Mouse (Mus musculus) liver, adult (tissue): Measurements from ENCODE around the gene Mc1r.

Experiments
- GATA4 ChIP-seq: IDR thresholded peaks from 2 replicates; pipeline ENCODE4 v1.6.1; 2014; ENCODE audit warnings: mild to moderate bottlenecking, low read length; ENCODE audit not compliant: insufficient replicate concordance

The Mc1r gene

GRCm38 (mm10) chr8:123406786-123407185, at the start of gene Mc1r:
Gene Mc1r (plus strand): TSS chr8:123407107.
- no peak for TF ChIP-seq GATA4

- no peak for TF ChIP-seq GATA4
Observed at GRCm38 (mm10) chr8:123361082-123361739, 45.7 kb upstream of the Mc1r start.

GRCm38 (mm10) chr8:123373403-123374238, 33.3 kb upstream of the Mc1r start, which contains the start of gene Tcf25:
Gene Tcf25 (plus strand): TSS chr8:123373753.
- no peak; the same call in 1 of the 2 replicates for TF ChIP-seq GATA4

- TF ChIP-seq GATA4 = no peak
Observed at GRCm38 (mm10) chr8:123374239-123374578, 32.7 kb upstream of the Mc1r start.

- no peak for TF ChIP-seq GATA4
Observed at GRCm38 (mm10) chr8:123375701-123376100, 31.2 kb upstream of the Mc1r start.

DNA sequence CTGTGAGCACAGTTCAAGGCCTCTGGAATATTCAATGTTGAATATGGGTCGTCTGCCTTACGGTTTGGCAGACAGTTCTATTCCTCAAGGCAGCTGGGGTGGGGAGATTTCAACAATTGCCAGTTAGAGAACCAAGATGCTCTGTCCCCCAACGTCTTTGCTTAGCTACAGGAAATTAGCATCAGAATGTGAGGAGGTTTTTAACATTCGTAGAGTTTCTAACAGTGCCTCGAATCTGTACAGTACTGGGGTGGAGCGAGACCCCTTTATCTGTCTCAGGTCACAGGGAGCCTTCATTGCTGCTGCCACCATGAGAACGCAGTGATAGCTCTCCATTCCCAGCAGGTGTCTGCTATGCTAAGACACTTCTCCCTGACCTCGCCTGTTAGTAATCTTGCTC, 30.8 kb upstream of the Mc1r start:
- TF ChIP-seq GATA4 = no peak

- TF ChIP-seq GATA4 = no peak
Observed at GRCm38 (mm10) chr8:123381711-123382110, 25.2 kb upstream of the Mc1r start.

GRCm38 (mm10) chr8:123382516-123382915, 24.4 kb upstream of the Mc1r start:
- no peak for TF ChIP-seq GATA4

DNA sequence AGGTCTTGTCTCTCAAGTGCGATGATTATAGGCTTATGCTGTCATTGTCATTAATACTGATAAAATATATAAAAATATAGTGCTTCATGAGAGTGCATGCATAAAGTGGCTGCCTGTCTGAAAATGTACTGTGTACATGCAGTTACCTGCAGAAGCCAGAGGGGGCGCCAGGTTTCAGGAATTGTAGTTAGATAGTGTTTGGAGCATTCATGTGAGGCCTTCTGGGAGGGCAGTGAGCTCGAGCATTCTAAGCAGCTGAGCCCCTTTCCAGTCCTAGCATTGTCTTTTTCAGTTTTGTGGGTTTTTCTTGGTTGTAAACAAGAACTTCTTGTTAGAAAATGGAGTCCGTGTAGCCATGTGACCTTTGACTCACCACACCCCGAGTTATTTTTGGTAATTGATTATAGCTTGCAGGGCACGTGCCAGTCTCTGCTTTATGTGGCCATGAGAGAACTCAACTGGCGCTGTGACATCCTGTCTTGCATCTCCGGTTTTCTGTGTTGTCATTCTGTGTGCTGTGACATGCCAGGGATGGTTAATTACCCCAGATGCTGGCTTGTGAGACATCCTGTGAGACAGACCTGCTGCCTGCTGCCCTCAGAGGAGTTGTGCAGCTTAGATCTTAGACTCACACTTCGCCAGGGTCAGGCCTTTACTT, 21.9 kb upstream of the Mc1r start:
- TF ChIP-seq GATA4 = no peak

GRCm38 (mm10) chr8:123387041-123387440, 19.9 kb upstream of the Mc1r start:
- no peak for TF ChIP-seq GATA4

DNA sequence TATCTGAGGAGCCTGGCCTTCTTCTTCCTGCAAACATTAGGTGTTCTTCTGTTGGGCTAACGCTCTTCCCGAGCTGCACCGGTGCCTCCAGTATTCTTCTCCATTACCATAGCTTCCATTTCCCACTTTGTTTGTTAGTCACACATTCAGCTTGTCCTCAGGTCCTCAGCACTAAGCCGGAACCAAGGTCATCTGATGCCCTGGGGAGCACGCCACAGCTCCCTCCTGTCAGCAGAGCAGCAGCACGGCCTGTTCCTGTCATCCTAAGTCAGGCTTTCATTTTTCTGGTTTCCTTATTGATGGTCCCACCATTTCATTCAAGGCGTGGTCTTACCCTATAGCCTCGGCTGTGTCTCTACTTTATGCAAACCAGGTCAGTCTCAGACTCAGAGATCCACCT, 19.1 kb upstream of the Mc1r start:
- TF ChIP-seq GATA4 = no peak

- no peak for TF ChIP-seq GATA4
Observed at GRCm38 (mm10) chr8:123389026-123389425, 17.9 kb upstream of the Mc1r start.

DNA sequence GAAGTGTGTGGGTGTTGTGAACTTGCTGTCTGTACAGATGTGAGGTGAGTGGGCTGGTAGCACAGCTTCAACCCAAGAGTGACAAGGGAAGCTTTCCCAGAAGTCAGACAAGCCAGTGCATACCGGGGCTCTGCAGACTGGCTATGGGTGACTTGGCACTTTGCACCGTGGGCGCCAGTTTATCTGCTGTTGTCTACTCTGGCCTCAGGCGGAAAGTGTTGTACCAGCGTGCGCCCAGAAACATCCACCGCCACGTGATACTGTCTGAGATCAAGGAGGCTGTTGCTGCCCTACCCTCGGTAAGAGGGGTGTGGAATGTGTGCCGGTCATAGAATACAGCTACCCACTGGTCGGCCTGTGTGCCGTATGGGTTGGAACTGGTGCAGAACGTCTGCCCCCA, 8.6 kb upstream of the Mc1r start:
- no peak for TF ChIP-seq GATA4

DNA sequence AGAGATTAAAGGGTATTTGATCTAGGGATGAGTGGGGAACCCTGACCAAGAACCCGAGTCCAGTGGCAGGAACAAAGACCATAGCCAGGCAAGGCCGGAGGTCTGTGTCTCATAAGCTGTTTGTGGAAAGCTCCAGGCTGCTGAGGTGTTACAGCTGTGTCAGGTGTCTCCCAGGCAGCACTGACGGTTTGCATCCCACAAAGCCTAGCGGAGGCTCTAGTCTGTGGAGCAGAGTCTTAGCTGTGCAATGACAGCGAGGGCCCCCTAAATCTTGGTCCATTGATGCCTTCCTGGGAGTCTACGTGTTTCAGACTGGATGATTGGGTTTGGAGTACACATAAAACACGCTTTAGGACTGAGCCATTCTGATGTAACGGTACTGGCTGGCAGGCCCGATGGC, 5.0 kb upstream of the Mc1r start:
- no peak for TF ChIP-seq GATA4

DNA sequence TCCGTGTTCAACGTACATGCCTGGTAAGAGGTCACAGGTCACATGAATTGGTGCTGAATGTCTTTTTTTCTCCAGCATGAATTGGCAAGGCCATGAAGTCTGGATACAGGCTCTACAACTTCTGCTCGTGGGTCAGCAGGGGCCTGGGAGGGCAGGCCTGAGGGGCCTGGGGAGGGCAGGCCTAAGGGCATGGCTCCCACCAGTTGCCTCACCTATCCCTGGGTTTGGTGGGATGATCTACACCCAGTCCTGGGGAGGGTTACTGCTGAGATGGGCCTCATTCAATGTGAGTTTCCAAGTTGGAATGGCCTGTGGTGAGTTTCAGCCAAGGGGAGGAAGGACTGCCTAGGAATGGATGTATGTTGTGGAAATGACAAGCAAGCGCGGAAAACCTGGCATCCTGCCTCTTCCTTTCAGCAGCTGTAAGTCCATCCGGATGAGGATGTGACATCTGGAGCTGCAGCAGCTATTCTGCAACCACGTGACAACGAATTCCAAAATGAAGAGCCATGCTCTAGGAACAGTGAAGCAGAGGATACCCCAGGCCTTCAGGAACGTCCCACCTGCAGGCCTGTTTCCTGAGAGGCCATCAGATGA, 4.1 kb upstream of the Mc1r start:
- TF ChIP-seq GATA4 = no peak

DNA sequence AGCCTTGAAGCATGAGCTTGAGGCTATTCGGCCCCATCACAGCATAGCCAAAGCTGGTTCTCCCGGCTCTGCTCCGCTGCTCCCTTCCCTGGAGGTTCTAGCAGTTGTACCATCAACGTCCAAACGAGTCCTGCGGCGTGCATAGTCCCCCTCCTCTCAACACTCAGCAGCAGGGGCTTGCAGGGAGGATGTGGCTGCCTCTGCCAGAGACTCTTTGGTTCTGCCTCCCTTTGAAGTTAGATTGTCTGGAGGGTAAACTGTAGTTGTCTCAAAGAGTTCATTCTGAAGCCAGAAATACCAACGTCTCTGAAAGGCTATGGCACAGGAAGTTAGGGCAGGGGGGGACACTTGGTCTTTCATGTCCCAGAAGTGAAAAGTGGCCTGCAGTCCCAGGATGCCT, 2.4 kb upstream of the Mc1r start:
- TF ChIP-seq GATA4 = no peak
